Mouse (Mus musculus): ENCODE results near the gene Pax2. TPM values are rescaled to one million over a fixed set of nuclear protein-coding genes. Genes with fewer than 3 reads are reported as not detected.

Pax2 gene
- 11.9 and 12.1 TPM in 2 replicates for polyA plus RNA-seq (2015; fragmentation: Nextera tagmentation; extraction: Ambion mirVana)

DNA sequence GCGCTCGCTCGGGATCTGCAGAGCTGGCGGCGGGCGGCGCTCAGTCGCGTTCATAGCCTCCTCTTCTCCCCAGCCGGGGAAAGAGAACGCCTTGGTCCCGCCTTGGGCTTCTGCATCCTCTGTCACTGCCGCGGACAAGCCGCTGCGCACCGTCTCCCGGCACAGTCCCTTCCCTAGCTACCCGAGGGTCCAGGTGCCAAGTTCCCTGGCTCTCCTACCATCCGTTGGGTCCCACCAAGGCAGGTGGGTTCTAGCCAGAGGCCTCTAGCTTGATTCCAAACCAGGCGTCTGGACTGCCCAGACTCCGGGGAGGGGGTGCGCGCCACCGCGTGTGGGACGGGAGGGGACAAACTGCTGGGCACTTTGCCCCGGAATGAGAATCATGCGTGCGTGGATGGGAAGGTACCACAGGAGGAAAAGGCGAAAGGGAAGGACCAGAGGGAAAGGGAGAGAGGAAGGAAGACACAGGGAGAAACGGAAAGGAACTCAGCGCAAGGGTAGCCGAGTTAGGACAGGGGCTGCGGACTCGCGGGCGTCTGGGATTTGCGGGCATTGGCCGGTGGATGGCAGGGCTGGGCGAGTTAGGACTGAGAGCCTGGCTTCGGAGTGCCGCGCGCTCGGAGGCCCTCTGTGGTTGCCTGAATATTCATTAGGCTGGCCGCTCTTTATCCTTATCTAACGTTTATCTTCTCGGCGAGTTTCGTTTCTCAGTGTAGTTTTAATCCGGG is at the start of gene Pax2:
Gene Pax2, plus strand, starts transcription at position 353 of the 728 bp plus-strand sequence.
- Histone ChIP-seq H3K9ac (ENCODE audit: low read depth, low read length) (peak within 1 kb of the TSS; percentile 62), H3K36me3 (ENCODE audit: control insufficient read depth, insufficient read depth, low read length) (no peaks in the 10 kb centered on the region), H3K4me1 (ENCODE audit: control insufficient read depth, insufficient read depth, low read depth, low read length) (peaks cover 16% of the 10 kb centered on the region; the same call in 1 of the 2 replicates), H3K4me2 (ENCODE audit: low read length) (peak within 1 kb of the TSS; percentile 62), H3K9me3 (ENCODE audit: control insufficient read depth, low read length) (no peaks in the 10 kb centered on the region), H3K4me3 (ENCODE audit: low read length) (peak within 1 kb of the TSS; percentile 48), H3K27ac (ENCODE audit: low read depth, low read length) (peak within 1 kb of the TSS; percentile 81), H3K27me3 (replicated peaks; ENCODE audit: control insufficient read depth, insufficient read depth, low read length) (peaks cover 42% of the 10 kb centered on the region)
- under 1% methylated on average over 49 of the region's 52 CpGs for WGBS
- ATAC-seq: no peak; the same call in 1 of the 2 replicates

DNA sequence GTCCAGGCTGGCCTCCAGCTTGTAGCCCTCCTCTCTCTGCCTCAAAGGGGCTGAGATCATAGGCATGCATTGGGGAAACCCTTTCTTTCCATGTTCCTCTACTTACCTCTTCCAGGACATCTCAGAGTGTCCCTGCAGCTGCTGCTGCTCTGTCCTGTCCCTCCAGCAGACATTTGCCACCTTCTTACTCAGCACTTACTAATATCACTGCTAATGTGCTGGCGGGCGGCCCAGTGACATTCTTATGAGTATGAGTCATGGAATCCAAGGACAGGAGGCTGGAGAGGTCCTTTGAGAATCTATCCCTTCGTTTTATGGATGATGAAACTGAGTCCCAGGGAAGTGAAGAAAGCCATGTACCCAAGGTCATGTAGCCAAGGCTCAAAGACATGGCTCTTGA is 47.0 kb upstream of the Pax2 start:
- no peaks in the 10 kb centered on the region for H3K36me3 ChIP-seq (ENCODE audit: control insufficient read depth, insufficient read depth, low read length)
- no peak overlapping the region for H3K9ac ChIP-seq (ENCODE audit: low read depth, low read length)
- 79% methylated on average over 3 of the region's 3 CpGs for WGBS
- no peak overlapping the region for H3K4me2 ChIP-seq (ENCODE audit: low read length)
- peaks cover 6% of the 10 kb centered on the region; the same call in 1 of the 2 replicates for H3K27me3 ChIP-seq (replicated peaks; ENCODE audit: control insufficient read depth, insufficient read depth, low read length)
- no peak overlapping the region for H3K27ac ChIP-seq (ENCODE audit: low read depth, low read length)
- H3K4me1 ChIP-seq (ENCODE audit: control insufficient read depth, insufficient read depth, low read depth, low read length): no peaks in the 10 kb centered on the region
- H3K9me3 ChIP-seq (ENCODE audit: control insufficient read depth, low read length): 0 out of 2 replicates have a peak, but pooled peaks cover 3% of the 10 kb centered on the region
- no peak overlapping the region for H3K4me3 ChIP-seq (ENCODE audit: low read length)
- no peak for ATAC-seq

- 0 out of 2 replicates have a peak, but pooled peaks cover 3% of the 10 kb centered on the region for H3K9me3 ChIP-seq (ENCODE audit: control insufficient read depth, low read length)
- no peaks in the 10 kb centered on the region for H3K36me3 ChIP-seq (ENCODE audit: control insufficient read depth, insufficient read depth, low read length)
- no peak overlapping the region for H3K27ac ChIP-seq (ENCODE audit: low read depth, low read length)
- ATAC-seq: no peak
- H3K4me2 ChIP-seq (ENCODE audit: low read length): no peak overlapping the region
- H3K9ac ChIP-seq (ENCODE audit: low read depth, low read length): no peak overlapping the region
- 49% methylated on average over 22 of the region's 22 CpGs for WGBS
- H3K27me3 ChIP-seq (replicated peaks; ENCODE audit: control insufficient read depth, insufficient read depth, low read length): peaks cover 12% of the 10 kb centered on the region
- no peak overlapping the region for H3K4me3 ChIP-seq (ENCODE audit: low read length)
- peaks cover 8% of the 10 kb centered on the region for H3K4me1 ChIP-seq (ENCODE audit: control insufficient read depth, insufficient read depth, low read depth, low read length)
Observed at GRCm38 (mm10) chr19:44716731-44717600, 38.9 kb upstream of the Pax2 start.

GRCm38 (mm10) chr19:44719292-44720193 is 36.3 kb upstream of the Pax2 start:
- Histone ChIP-seq H3K9ac (ENCODE audit: low read depth, low read length) (peak overlapping the region; percentile 48), H3K27me3 (replicated peaks; ENCODE audit: control insufficient read depth, insufficient read depth, low read length) (peaks cover 32% of the 10 kb centered on the region), H3K36me3 (ENCODE audit: control insufficient read depth, insufficient read depth, low read length) (no peaks in the 10 kb centered on the region), H3K4me3 (ENCODE audit: low read length) (peak overlapping the region; percentile 37), H3K9me3 (ENCODE audit: control insufficient read depth, low read length) (no peaks in the 10 kb centered on the region), H3K27ac (ENCODE audit: low read depth, low read length) (no peak overlapping the region), H3K4me1 (ENCODE audit: control insufficient read depth, insufficient read depth, low read depth, low read length) (peaks cover 17% of the 10 kb centered on the region), H3K4me2 (ENCODE audit: low read length) (peak overlapping the region; percentile 71)
- no peak for ATAC-seq
- WGBS: 2% methylated on average over 30 of the region's 30 CpGs

DNA sequence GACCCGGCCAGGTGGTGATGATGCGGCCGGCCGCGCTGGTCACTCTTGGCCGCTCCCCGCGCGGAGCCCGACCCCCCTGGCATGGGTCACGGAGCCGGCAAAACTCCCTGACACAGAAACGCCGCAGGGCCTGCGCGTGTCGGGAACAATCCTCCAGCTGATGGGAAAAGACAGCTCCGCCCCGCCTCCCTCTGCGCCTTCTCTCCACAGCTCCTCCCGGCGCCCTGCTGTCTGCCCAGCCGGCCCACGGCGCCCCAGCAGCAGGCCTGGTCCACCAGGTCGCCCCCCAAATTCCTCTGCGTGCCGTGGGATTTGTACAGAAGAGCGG is 35.7 kb upstream of the Pax2 start:
- WGBS: 0% methylated on average over 29 of the region's 29 CpGs
- H3K4me2 ChIP-seq (ENCODE audit: low read length): peak overlapping the region; percentile 71
- peaks cover 17% of the 10 kb centered on the region for H3K4me1 ChIP-seq (ENCODE audit: control insufficient read depth, insufficient read depth, low read depth, low read length)
- H3K9ac ChIP-seq (ENCODE audit: low read depth, low read length): peak overlapping the region; percentile 48
- peak; percentile 34; the same call in 1 of the 2 replicates for ATAC-seq
- no peaks in the 10 kb centered on the region for H3K36me3 ChIP-seq (ENCODE audit: control insufficient read depth, insufficient read depth, low read length)
- H3K27ac ChIP-seq (ENCODE audit: low read depth, low read length): no peak overlapping the region; the same call in 1 of the 2 replicates
- peak overlapping the region; percentile 37 for H3K4me3 ChIP-seq (ENCODE audit: low read length)
- H3K9me3 ChIP-seq (ENCODE audit: control insufficient read depth, low read length): no peaks in the 10 kb centered on the region
- H3K27me3 ChIP-seq (replicated peaks; ENCODE audit: control insufficient read depth, insufficient read depth, low read length): peaks cover 36% of the 10 kb centered on the region

GRCm38 (mm10) chr19:44723611-44724440 is 32.0 kb upstream of the Pax2 start:
- peaks cover 41% of the 10 kb centered on the region for H3K27me3 ChIP-seq (replicated peaks; ENCODE audit: control insufficient read depth, insufficient read depth, low read length)
- H3K4me2 ChIP-seq (ENCODE audit: low read length): peak overlapping the region; percentile 59
- peak overlapping the region; percentile 35; the same call in 1 of the 2 replicates for H3K27ac ChIP-seq (ENCODE audit: low read depth, low read length)
- peak overlapping the region; percentile 39 for H3K9ac ChIP-seq (ENCODE audit: low read depth, low read length)
- ATAC-seq: peak; percentile 56
- peaks cover 19% of the 10 kb centered on the region for H3K4me1 ChIP-seq (ENCODE audit: control insufficient read depth, insufficient read depth, low read depth, low read length)
- peak overlapping the region; percentile 34 for H3K4me3 ChIP-seq (ENCODE audit: low read length)
- H3K9me3 ChIP-seq (ENCODE audit: control insufficient read depth, low read length): no peaks in the 10 kb centered on the region
- H3K36me3 ChIP-seq (ENCODE audit: control insufficient read depth, insufficient read depth, low read length): no peaks in the 10 kb centered on the region
- under 1% methylated on average over 36 of the region's 36 CpGs for WGBS

GRCm38 (mm10) chr19:44725951-44726791 is 29.7 kb upstream of the Pax2 start:
- Histone ChIP-seq H3K9ac (ENCODE audit: low read depth, low read length) (peak overlapping the region; percentile 80), H3K4me2 (ENCODE audit: low read length) (peak overlapping the region; percentile 78), H3K27ac (ENCODE audit: low read depth, low read length) (peak overlapping the region; percentile 68), H3K4me1 (ENCODE audit: control insufficient read depth, insufficient read depth, low read depth, low read length) (peaks cover 11% of the 10 kb centered on the region), H3K27me3 (replicated peaks; ENCODE audit: control insufficient read depth, insufficient read depth, low read length) (peaks cover 47% of the 10 kb centered on the region), H3K9me3 (ENCODE audit: control insufficient read depth, low read length) (no peaks in the 10 kb centered on the region), H3K4me3 (ENCODE audit: low read length) (peak overlapping the region; percentile 53), H3K36me3 (ENCODE audit: control insufficient read depth, insufficient read depth, low read length) (no peaks in the 10 kb centered on the region)
- ATAC-seq: peak; percentile 68
- WGBS: under 1% methylated on average over 55 of the region's 55 CpGs

All from hindbrain, embryonic 16.5 days (tissue).